Mouse (Mus musculus) embryo, embryonic 10.5 days (tissue): ENCODE data around the gene Zscan21.

Experiments
- DNase-seq: peaks from one replicate; pipeline ENCODE4 v3.0.0-alpha.2; 2015; ENCODE audit warnings: low spot score

The Zscan21 gene

GRCm38 (mm10) chr5:138118041-138118440, 1.3 kb downstream of the Zscan21 start:
- no peak for DNase-seq

- no peak for DNase-seq
Measured at GRCm38 (mm10) chr5:138132425-138133064, 15.8 kb downstream of the Zscan21 start.

- DNase-seq, result no peak
Measured at GRCm38 (mm10) chr5:138137257-138137656, 20.6 kb downstream of the Zscan21 start.

GRCm38 (mm10) chr5:138137935-138138549, 21.3 kb downstream of the Zscan21 start:
- DNase-seq, result peak; percentile 81

GRCm38 (mm10) chr5:138138585-138138984, 21.9 kb downstream of the Zscan21 start:
- DNase-seq, result no peak

GRCm38 (mm10) chr5:138154390-138154789, 37.7 kb downstream of the Zscan21 start:
- DNase-seq, result no peak

- peak; percentile 98 for DNase-seq
Measured at GRCm38 (mm10) chr5:138155443-138155976, 38.8 kb downstream of the Zscan21 start, which contains the start of gene Zfp113. Gene Zfp113, minus strand, starts transcription at chr5:138155744.

- no peak for DNase-seq
Measured at GRCm38 (mm10) chr5:138160224-138160762, 43.6 kb downstream of the Zscan21 start.

GRCm38 (mm10) chr5:138160842-138161665, 44.4 kb downstream of the Zscan21 start, which contains the start of gene Cops6:
Gene Cops6, plus strand, starts transcription at chr5:138161071.
- peak; percentile 94 for DNase-seq

- no peak for DNase-seq
Measured at GRCm38 (mm10) chr5:138163046-138163445, 46.3 kb downstream of the Zscan21 start.

GRCm38 (mm10) chr5:138163610-138164009, 46.9 kb downstream of the Zscan21 start:
- no peak for DNase-seq

- DNase-seq, result no peak
Measured at GRCm38 (mm10) chr5:138165594-138165993, 48.9 kb downstream of the Zscan21 start.

GRCm38 (mm10) chr5:138170936-138171561, 54.3 kb downstream of the Zscan21 start:
- DNase-seq, result peak; percentile 98

GRCm38 (mm10) chr5:138171695-138172491, 55.2 kb downstream of the Zscan21 start, which contains the start of the genes Ap4m1 and Mcm7:
Gene Ap4m1, plus strand, starts transcription at chr5:138172002.
Gene Mcm7, minus strand, starts transcription at chr5:138172422.
- DNase-seq, result peak; percentile 98

GRCm38 (mm10) chr5:138173217-138173616, 56.5 kb downstream of the Zscan21 start:
- no peak for DNase-seq
